Mouse (Mus musculus) liver, embryonic 15.5 days (tissue): ENCODE measurements around the gene Chka. TPM values are rescaled to one million over a fixed set of nuclear protein-coding genes. Genes with fewer than 3 reads are reported as not detected.

Experiments used
- ATAC-seq: fragments of 200-750 bp; cut with Nextera tagmentation; 2 replicates; pipeline ENCODE4 v1.8.0; 2017; ENCODE audit warnings: moderate number of reproducible peaks, mild to moderate bottlenecking, moderate library complexity; ENCODE audit not compliant: insufficient read depth
- H3K27ac ChIP-seq: fragments of 300-500 bp; sonication (generic); replicated peaks from 2 replicates; pipeline ENCODE4 v1.5.1; 2015; ENCODE audit warnings: mild to moderate bottlenecking, inconsistent platforms
- H3K27me3 ChIP-seq: fragments of 300-500 bp; sonication (generic); 2 replicates; pipeline ENCODE4 v1.6.1; 2015; ENCODE audit warnings: mild to moderate bottlenecking, inconsistent platforms
- H3K36me3 ChIP-seq: fragments of 300-500 bp; sonication (generic); replicated peaks from 2 replicates; pipeline ENCODE4 v1.6.1; 2015; ENCODE audit warnings: moderate library complexity, mild to moderate bottlenecking, inconsistent platforms
- H3K4me1 ChIP-seq: fragments of 300-500 bp; sonication (generic); replicated peaks from 2 replicates; pipeline ENCODE4 v1.6.1; 2015; ENCODE audit warnings: inconsistent platforms
- H3K4me2 ChIP-seq: fragments of 300-500 bp; sonication (generic); 2 replicates; pipeline ENCODE4 v1.6.1; 2015; ENCODE audit warnings: moderate library complexity, mild to moderate bottlenecking, inconsistent platforms
- H3K4me3 ChIP-seq: fragments of 300-500 bp; sonication (generic); replicated peaks from 2 replicates; pipeline ENCODE4 v1.5.1; 2015; ENCODE audit warnings: mild to moderate bottlenecking, inconsistent platforms
- H3K9ac ChIP-seq: fragments of 300-500 bp; sonication (generic); 2 replicates; pipeline ENCODE4 v1.6.1; 2015; ENCODE audit warnings: moderate library complexity, mild to moderate bottlenecking, inconsistent platforms
- H3K9me3 ChIP-seq: fragments of 300-500 bp; sonication (generic); replicated peaks from 2 replicates; pipeline ENCODE4 v1.6.1; 2016; ENCODE audit warnings: inconsistent platforms
- WGBS: fragments of 180-500 bp; shearing (Covaris S2); methylation state at CpG from one replicate; pipeline ENCODE4 v1.1.7; 2015; ENCODE audit warnings: mixed read lengths; ENCODE audit not compliant: insufficient replicate concordance; 5-methylcytosine and 5-hydroxymethylcytosine counted together
- polyA plus RNA-seq: library from polyadenylated mRNA; unstranded; fragments of >200 nt; fragmentation: Nextera tagmentation; extraction: Ambion mirVana; gene quantifications from 2 replicates; pipeline ENCODE4 v1.2.1, GENCODE M21; 2015

Gene Chka
- polyA plus RNA-seq, 1 experiment from 2014 or later: 20.1 TPM

- no peaks in the 10 kb centered on the region for H3K27me3 ChIP-seq
- H3K9ac ChIP-seq: no peak overlapping the region
- no peaks in the 10 kb centered on the region for H3K9me3 ChIP-seq
- no peak overlapping the region for H3K4me3 ChIP-seq
- WGBS: 69% methylated on average over 5 of the region's 5 CpGs
- ATAC-seq: no peak
- H3K36me3 ChIP-seq: peaks cover 71% of the 10 kb centered on the region
- peaks cover 6% of the 10 kb centered on the region; the same call in 1 of the 2 replicates for H3K4me1 ChIP-seq
- no peak overlapping the region for H3K27ac ChIP-seq
- H3K4me2 ChIP-seq: no peak overlapping the region
Observed at GRCm38 (mm10) chr19:3889096-3889495, 37.5 kb downstream of the Chka start.

- Histone ChIP-seq H3K4me1 (peaks cover 10% of the 10 kb centered on the region), H3K27me3 (no peaks in the 10 kb centered on the region), H3K4me2 (no peak overlapping the region), H3K27ac (no peak overlapping the region), H3K9ac (no peak overlapping the region), H3K4me3 (no peak overlapping the region), H3K9me3 (no peaks in the 10 kb centered on the region), H3K36me3 (peaks cover 75% of the 10 kb centered on the region)
- no peak for ATAC-seq
- 71% methylated on average over 8 of the region's 8 CpGs for WGBS
Observed at GRCm38 (mm10) chr19:3890181-3890580, 38.6 kb downstream of the Chka start.

- Histone ChIP-seq H3K36me3 (peaks cover 97% of the 10 kb centered on the region), H3K4me2 (no peak overlapping the region)
Observed at GRCm38 (mm10) chr19:3893545-3894116, 42.1 kb downstream of the Chka start.

GRCm38 (mm10) chr19:3894294-3894693, 42.7 kb downstream of the Chka start:
- ATAC-seq: no peak
- H3K9ac ChIP-seq: no peak overlapping the region
- H3K4me1 ChIP-seq: peaks cover 15% of the 10 kb centered on the region
- H3K4me2 ChIP-seq: no peak overlapping the region
- no peak overlapping the region for H3K4me3 ChIP-seq
- 70% methylated on average over 2 of the region's 2 CpGs for WGBS
- 0 out of 2 replicates have a peak overlapping the region, but pooled peaks have one; percentile 19 for H3K27ac ChIP-seq
- no peaks in the 10 kb centered on the region for H3K27me3 ChIP-seq
- no peaks in the 10 kb centered on the region for H3K9me3 ChIP-seq
- peaks cover 94% of the 10 kb centered on the region for H3K36me3 ChIP-seq

More at GRCm38 (mm10) chr19:3893545-3894116, 42.1 kb downstream of the Chka start:
- Histone ChIP-seq H3K4me1 (peaks cover 15% of the 10 kb centered on the region), H3K4me3 (no peak overlapping the region), H3K27ac (no peak overlapping the region), H3K27me3 (no peaks in the 10 kb centered on the region), H3K9me3 (no peaks in the 10 kb centered on the region), H3K9ac (no peak overlapping the region)
- 82% methylated on average over 4 of the region's 4 CpGs for WGBS
- no peak for ATAC-seq

- H3K9me3 ChIP-seq: no peaks in the 10 kb centered on the region
- H3K4me1 ChIP-seq: peaks cover 15% of the 10 kb centered on the region
- no peak overlapping the region for H3K27ac ChIP-seq
- no peak overlapping the region for H3K9ac ChIP-seq
- H3K27me3 ChIP-seq: no peaks in the 10 kb centered on the region
- no peak overlapping the region for H3K4me3 ChIP-seq
- no peak overlapping the region for H3K4me2 ChIP-seq
- peak; percentile 55 for ATAC-seq
- H3K36me3 ChIP-seq: peaks cover 88% of the 10 kb centered on the region
- WGBS: 49% methylated on average over 3 of the region's 3 CpGs
Observed at GRCm38 (mm10) chr19:3895171-3895631, 43.6 kb downstream of the Chka start.

- H3K27me3 ChIP-seq: no peaks in the 10 kb centered on the region
- H3K4me1 ChIP-seq: peaks cover 15% of the 10 kb centered on the region
- H3K4me2 ChIP-seq: no peak overlapping the region
- no peak overlapping the region for H3K9ac ChIP-seq
- no peak overlapping the region for H3K27ac ChIP-seq
- H3K36me3 ChIP-seq: peaks cover 78% of the 10 kb centered on the region
- 78% methylated on average over 10 of the region's 10 CpGs for WGBS
- H3K9me3 ChIP-seq: no peaks in the 10 kb centered on the region
- no peak overlapping the region for H3K4me3 ChIP-seq
- no peak for ATAC-seq
Observed at GRCm38 (mm10) chr19:3896208-3896607, 44.6 kb downstream of the Chka start.

- Histone ChIP-seq H3K4me1 (peaks cover 22% of the 10 kb centered on the region), H3K4me3 (no peak overlapping the region), H3K36me3 (peaks cover 78% of the 10 kb centered on the region), H3K27ac (no peak overlapping the region), H3K9me3 (no peaks in the 10 kb centered on the region), H3K9ac (no peak overlapping the region), H3K4me2 (no peak overlapping the region), H3K27me3 (no peaks in the 10 kb centered on the region)
- no peak for ATAC-seq
- WGBS: 75% methylated on average over 5 of the region's 5 CpGs
Observed at GRCm38 (mm10) chr19:3897557-3897956, 46.0 kb downstream of the Chka start.

- ATAC-seq: no peak
- Histone ChIP-seq H3K27me3 (no peaks in the 10 kb centered on the region), H3K36me3 (peaks cover 78% of the 10 kb centered on the region)
Observed at GRCm38 (mm10) chr19:3898952-3899351, 47.4 kb downstream of the Chka start.

GRCm38 (mm10) chr19:3899618-3900017, 48.0 kb downstream of the Chka start:
- Histone ChIP-seq H3K36me3 (peaks cover 74% of the 10 kb centered on the region), H3K9ac (no peak overlapping the region), H3K27me3 (no peaks in the 10 kb centered on the region), H3K9me3 (no peaks in the 10 kb centered on the region), H3K4me2 (no peak overlapping the region), H3K27ac (no peak overlapping the region), H3K4me1 (peaks cover 31% of the 10 kb centered on the region), H3K4me3 (no peak overlapping the region)
- WGBS: 81% methylated on average over 4 of the region's 4 CpGs
- no peak for ATAC-seq

More at GRCm38 (mm10) chr19:3898952-3899351, 47.4 kb downstream of the Chka start:
- no peak overlapping the region for H3K4me3 ChIP-seq
- no peaks in the 10 kb centered on the region for H3K9me3 ChIP-seq
- H3K27ac ChIP-seq: no peak overlapping the region
- whole genome bisulfite sequencing: 73% methylated on average over 7 of the region's 7 CpGs
- H3K4me1 ChIP-seq: peaks cover 29% of the 10 kb centered on the region
- no peak overlapping the region for H3K4me2 ChIP-seq
- H3K9ac ChIP-seq: no peak overlapping the region

- Histone ChIP-seq H3K9me3 (no peaks in the 10 kb centered on the region), H3K4me1 (peaks cover 58% of the 10 kb centered on the region), H3K27me3 (no peaks in the 10 kb centered on the region), H3K36me3 (peaks cover 40% of the 10 kb centered on the region), H3K9ac (no peak overlapping the region), H3K27ac (no peak overlapping the region), H3K4me3 (no peak overlapping the region), H3K4me2 (no peak overlapping the region)
- ATAC-seq: no peak
- WGBS: 74% methylated on average over 12 of the region's 12 CpGs
Observed at GRCm38 (mm10) chr19:3902966-3903365, 51.4 kb downstream of the Chka start.

GRCm38 (mm10) chr19:3903648-3904362, 52.2 kb downstream of the Chka start:
- H3K27me3 ChIP-seq: no peaks in the 10 kb centered on the region
- H3K4me1 ChIP-seq: peaks cover 64% of the 10 kb centered on the region
- no peak overlapping the region for H3K4me3 ChIP-seq
- no peaks in the 10 kb centered on the region for H3K9me3 ChIP-seq
- H3K27ac ChIP-seq: no peak overlapping the region
- peaks cover 40% of the 10 kb centered on the region for H3K36me3 ChIP-seq
- H3K9ac ChIP-seq: no peak overlapping the region
- 79% methylated on average over 25 of the region's 25 CpGs for WGBS
- no peak overlapping the region for H3K4me2 ChIP-seq
- no peak for ATAC-seq
